Mouse (Mus musculus) midbrain, embryonic 10.5 days (tissue): Measurements from ENCODE around the gene Fxr2. TPM values are rescaled to one million over a fixed set of nuclear protein-coding genes. Genes with fewer than 3 reads are reported as not detected.

Experiments used
- DNase-seq: peaks from one replicate; pipeline ENCODE4 v3.0.0-alpha.2; 2017; ENCODE audit warnings: low spot score
- H3K27ac ChIP-seq: fragments of 300-500 bp; sonication (generic); replicated peaks from 2 replicates; pipeline ENCODE4 v1.5.1; 2016; ENCODE audit warnings: mild to moderate bottlenecking
- H3K27me3 ChIP-seq: fragments of 300-500 bp; sonication (generic); 2 replicates; pipeline ENCODE4 v1.6.1; 2016; ENCODE audit warnings: low read depth, mild to moderate bottlenecking; ENCODE audit not compliant: poor library complexity, severe bottlenecking
- H3K36me3 ChIP-seq: fragments of 300-500 bp; sonication (generic); 2 replicates; pipeline ENCODE4 v1.6.1; 2016; ENCODE audit warnings: mild to moderate bottlenecking, moderate library complexity
- H3K4me1 ChIP-seq: fragments of 300-500 bp; sonication (generic); 2 replicates; pipeline ENCODE4 v1.6.1; 2016
- H3K4me3 ChIP-seq: fragments of 300-500 bp; sonication (generic); 2 replicates; pipeline ENCODE4 v1.5.1; 2016; ENCODE audit warnings: mild to moderate bottlenecking, moderate library complexity
- H3K9me3 ChIP-seq: fragments of 300-500 bp; sonication (generic); replicated peaks from 2 replicates; pipeline ENCODE4 v1.6.1; 2016; ENCODE audit warnings: mild to moderate bottlenecking
- WGBS: fragments of 180-500 bp; shearing (Covaris S2); methylation state at CpG from one replicate; pipeline ENCODE4 v1.1.7; 2016; 5-methylcytosine and 5-hydroxymethylcytosine counted together
- polyA plus RNA-seq: library from polyadenylated mRNA; unstranded; fragments of >200 nt; fragmentation: Nextera tagmentation; extraction: Ambion mirVana; gene quantifications from 2 replicates; pipeline ENCODE4 v1.2.1, GENCODE M21; 2016

Fxr2 gene
- polyA plus RNA-seq: 36.2 and 39.1 TPM in 2 replicates

DNA sequence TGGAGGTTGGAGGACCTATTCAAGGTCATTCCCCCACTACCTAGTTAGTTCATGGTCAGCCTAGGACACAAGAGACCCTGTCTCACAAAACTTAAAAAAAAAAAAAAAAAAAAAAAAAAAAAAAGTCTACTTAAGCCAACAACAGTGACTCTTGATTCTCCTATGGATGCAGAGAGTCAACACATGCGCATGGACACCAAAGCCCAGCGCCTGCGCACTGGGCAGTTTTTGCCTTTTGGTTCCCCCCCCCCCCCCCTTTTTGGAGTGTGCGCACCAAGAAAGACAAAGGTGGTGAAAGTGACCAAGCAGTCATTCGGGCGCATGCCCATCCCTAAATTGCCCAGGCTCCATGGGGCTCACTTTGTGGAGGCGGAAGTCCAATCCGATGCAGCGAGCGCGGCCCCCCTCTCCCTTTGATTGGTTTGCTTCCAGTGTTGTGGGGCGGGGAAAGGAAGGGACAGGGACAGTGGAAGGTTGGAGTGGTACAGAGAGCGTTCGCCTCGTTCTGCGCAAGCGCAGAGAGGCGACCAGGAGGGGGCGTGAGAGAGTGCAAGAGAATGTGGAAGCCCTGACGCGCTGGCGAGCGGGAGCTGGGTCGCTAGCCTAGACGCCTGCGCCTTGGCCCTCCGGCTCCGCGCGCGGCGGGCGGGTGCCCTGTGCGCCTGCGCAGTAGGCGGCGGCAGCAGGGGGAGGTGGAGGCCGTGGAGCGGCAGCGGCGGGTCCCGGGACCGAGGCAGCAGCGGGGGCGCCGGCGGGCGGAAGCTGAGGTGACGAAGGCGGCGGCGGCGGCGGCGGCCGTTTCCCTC is at the start of gene Fxr2:
Gene Fxr2, plus strand, starts transcription at position 707 of the 806 bp plus-strand sequence.
- Histone ChIP-seq H3K27me3 (no peaks in the 10 kb centered on the region), H3K9me3 (no peaks in the 10 kb centered on the region), H3K36me3 (peaks cover 28% of the 10 kb centered on the region), H3K4me1 (peaks cover 34% of the 10 kb centered on the region), H3K27ac (peak within 1 kb of the TSS; percentile 98), H3K4me3 (peak within 1 kb of the TSS; percentile 99)
- WGBS: under 1% methylated on average over 50 of the region's 56 CpGs
- DNase-seq: peak; percentile 100

DNA sequence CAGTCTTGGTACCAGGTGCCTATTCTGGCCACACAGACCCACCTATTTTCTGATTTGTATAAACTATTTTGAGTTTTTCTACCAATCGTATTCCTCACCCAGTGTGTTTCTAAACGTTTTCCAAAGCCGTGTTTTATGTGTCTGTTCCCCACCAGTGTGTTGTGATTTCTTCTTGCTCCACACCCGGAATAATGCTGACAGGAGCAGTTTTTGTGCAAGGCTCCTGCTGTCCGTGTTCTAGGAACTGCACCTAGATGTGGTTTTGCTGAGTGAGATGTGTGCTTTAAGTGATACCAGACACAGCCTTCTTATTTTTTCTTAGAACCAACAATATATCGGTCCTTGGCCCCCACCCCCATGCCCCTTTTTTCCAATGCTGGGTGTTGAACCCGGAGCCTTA is 48.8 kb upstream of the Fxr2 start:
- no peak for DNase-seq
- Histone ChIP-seq H3K4me1 (peaks cover 19% of the 10 kb centered on the region), H3K27ac (no peak overlapping the region), H3K4me3 (no peak overlapping the region), H3K9me3 (no peaks in the 10 kb centered on the region), H3K36me3 (peaks cover 54% of the 10 kb centered on the region), H3K27me3 (no peaks in the 10 kb centered on the region)
- WGBS: 93% methylated on average over 7 of the region's 7 CpGs

DNA sequence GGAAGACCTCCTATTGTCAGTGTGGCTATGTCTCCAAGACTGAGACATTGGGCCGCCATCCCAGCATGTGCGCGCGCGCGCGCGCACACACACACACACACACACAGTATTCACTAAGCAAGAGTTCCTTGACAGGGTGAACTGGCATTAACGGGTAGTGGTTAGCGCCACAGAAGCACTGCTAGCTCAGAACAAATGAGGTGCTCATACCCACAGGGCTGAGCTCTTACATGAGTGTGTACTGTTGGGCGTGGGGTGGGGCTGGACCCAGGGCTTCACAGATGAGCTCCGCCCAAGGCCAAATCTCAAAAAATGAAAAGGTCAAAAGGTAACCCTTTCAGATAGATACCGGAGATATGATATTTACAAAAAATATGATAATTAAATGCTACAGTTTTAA is 47.9 kb upstream of the Fxr2 start:
- Histone ChIP-seq H3K9me3 (no peaks in the 10 kb centered on the region), H3K4me3 (no peak overlapping the region), H3K36me3 (peaks cover 64% of the 10 kb centered on the region), H3K4me1 (peaks cover 14% of the 10 kb centered on the region), H3K27me3 (no peaks in the 10 kb centered on the region), H3K27ac (no peak overlapping the region)
- 97% methylated on average over 13 of the region's 13 CpGs for WGBS
- no peak for DNase-seq

DNA sequence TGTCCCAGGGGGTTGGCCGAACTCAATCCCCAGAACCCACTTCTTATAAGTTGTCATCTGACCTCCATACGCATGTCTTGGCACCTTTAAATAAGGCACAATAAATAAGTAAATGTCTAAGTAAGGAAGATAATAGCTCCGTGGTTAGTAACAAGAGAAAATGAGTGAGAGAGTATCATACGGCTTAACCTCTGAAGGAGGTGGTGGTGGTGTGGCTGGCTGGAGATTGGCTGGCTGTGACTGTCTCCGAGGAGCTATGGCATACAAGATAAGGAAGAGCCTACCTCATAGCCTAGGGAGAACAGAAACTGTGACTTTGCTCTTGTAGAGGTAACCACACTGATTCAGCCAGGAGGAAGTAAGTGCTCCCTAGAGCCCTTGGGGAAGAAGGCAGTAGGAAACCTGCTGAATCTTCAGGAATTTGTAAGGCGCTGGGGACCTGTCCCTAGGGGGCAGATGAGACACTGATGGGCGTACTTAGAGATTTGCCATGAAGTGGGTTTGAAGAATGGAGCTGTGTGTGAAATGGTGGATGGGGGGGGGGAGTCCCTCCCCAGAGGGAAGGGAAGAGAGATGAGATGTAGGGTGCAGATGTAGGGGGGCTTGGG is 47.0 kb upstream of the Fxr2 start:
- H3K4me1 ChIP-seq: peaks cover 14% of the 10 kb centered on the region
- no peak for DNase-seq
- no peaks in the 10 kb centered on the region for H3K9me3 ChIP-seq
- H3K36me3 ChIP-seq: peaks cover 73% of the 10 kb centered on the region
- WGBS: 87% methylated on average over 7 of the region's 7 CpGs
- H3K27ac ChIP-seq: no peak overlapping the region
- no peaks in the 10 kb centered on the region for H3K27me3 ChIP-seq
- H3K4me3 ChIP-seq: no peak overlapping the region

DNA sequence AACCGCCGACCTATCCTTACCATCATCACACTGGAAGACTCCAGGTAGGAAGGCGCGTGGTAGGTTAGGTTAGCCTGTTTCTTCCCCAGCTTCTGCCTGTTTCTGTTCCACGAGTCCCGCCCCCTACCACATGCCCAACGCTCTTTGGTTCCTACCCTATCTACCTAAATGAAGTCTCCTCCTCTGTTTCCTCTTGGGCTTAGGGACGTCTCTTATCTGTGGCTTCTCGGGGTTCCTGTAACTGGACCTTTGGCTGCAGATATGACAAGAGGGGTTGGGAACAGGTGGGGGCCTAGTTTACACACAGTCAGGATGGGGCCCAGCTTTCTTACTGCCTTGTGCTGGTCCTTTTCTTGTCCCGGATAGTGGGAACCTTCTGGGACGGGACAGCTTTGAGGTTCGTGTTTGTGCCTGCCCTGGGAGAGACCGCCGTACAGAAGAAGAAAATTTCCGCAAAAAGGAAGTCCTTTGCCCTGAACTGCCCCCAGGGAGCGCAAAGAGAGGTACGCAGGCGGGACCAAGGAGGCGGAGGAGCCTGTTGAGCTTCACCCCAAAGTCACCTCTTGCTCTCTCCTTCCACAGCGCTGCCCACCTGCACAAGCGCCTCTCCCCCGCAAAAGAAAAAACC is 43.5 kb upstream of the Fxr2 start:
- H3K27ac ChIP-seq: no peak overlapping the region
- no peak overlapping the region for H3K4me3 ChIP-seq
- no peak for DNase-seq
- 94% methylated on average over 22 of the region's 22 CpGs for WGBS
- peaks cover 92% of the 10 kb centered on the region for H3K36me3 ChIP-seq
- peaks cover 6% of the 10 kb centered on the region; the same call in 1 of the 2 replicates for H3K4me1 ChIP-seq
- H3K9me3 ChIP-seq: no peaks in the 10 kb centered on the region
- H3K27me3 ChIP-seq: no peaks in the 10 kb centered on the region

DNA sequence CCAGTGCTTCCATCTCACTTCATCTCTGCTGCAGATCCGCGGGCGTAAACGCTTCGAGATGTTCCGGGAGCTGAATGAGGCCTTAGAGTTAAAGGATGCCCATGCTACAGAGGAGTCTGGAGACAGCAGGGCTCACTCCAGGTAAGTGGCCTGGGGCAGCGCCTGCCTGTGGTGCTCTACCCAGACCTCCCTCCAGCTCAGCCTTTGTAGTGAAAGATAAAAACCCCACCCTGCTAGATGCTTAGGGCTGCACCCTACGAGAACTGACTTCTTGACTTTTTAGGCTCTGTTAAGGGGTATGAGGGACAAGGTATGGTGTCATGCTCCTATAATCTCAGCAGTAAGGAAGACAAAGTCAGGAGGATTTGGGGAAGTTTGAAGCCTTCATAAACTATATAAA is 42.2 kb upstream of the Fxr2 start:
- WGBS: 95% methylated on average over 8 of the region's 8 CpGs
- peaks cover 95% of the 10 kb centered on the region for H3K36me3 ChIP-seq
- H3K27ac ChIP-seq: no peak overlapping the region
- no peak for DNase-seq
- H3K9me3 ChIP-seq: no peaks in the 10 kb centered on the region
- H3K4me3 ChIP-seq: no peak overlapping the region
- H3K27me3 ChIP-seq: no peaks in the 10 kb centered on the region
- peaks cover 6% of the 10 kb centered on the region; the same call in 1 of the 2 replicates for H3K4me1 ChIP-seq

DNA sequence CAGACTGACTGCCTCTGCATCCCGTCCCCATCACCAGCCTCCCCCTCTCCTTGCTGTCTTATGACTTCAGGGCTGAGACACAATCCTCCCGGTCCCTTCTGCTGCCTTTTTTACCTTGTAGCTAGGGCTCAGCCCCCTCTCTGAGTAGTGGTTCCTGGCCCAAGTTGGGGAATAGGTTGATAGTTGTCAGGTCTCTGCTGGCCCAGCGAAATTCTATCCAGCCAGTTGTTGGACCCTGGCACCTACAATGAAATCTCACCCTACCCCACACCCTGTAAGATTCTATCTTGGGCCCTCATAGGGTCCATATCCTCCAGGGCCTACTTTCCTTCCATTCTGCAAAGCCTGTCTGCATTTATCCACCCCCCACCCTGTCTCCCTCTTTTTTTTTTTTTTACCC is 41.4 kb upstream of the Fxr2 start:
- no peaks in the 10 kb centered on the region for H3K9me3 ChIP-seq
- H3K27ac ChIP-seq: no peak overlapping the region
- peaks cover 90% of the 10 kb centered on the region for H3K36me3 ChIP-seq
- H3K4me1 ChIP-seq: peaks cover 6% of the 10 kb centered on the region; the same call in 1 of the 2 replicates
- H3K27me3 ChIP-seq: no peaks in the 10 kb centered on the region
- DNase-seq: no peak
- 82% methylated on average over 3 of the region's 3 CpGs for WGBS
- no peak overlapping the region for H3K4me3 ChIP-seq

DNA sequence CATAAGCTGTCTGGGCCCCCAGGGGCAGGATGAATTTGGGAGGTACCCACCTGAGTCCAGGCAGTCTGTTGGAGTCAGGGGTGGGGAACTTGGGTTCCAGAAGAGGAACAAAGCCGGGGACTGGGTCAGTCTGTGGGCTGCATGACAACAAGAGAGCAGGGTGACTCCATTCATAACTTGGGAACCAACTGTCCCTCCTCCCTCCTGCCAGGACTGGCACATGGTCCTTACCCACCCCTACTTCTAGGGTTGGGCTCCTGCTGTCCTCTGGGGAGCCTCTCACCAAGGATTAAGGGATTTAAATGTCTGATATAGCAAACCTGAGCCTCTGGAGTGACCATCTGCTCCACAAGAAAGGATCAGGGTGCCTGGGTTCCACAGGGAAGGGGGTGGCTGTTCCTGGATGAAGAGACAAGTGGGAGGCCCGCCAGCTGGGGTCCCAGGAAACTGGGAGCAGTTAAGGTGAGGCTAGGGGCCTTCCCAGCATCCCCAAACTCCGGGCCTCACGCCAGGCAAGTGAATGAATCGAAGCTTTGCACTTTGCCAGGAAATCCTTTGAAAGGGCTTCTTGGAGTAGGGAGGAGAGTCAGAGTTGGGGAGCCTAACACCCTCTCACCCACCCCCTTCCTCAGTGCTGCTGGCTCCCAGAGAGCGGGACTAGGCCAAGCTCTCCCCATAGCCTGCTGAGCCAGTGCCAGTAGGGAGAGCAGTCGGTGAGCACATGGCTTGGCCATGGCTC is 40.7 kb upstream of the Fxr2 start:
- H3K4me3 ChIP-seq: no peak overlapping the region
- no peaks in the 10 kb centered on the region for H3K9me3 ChIP-seq
- H3K27me3 ChIP-seq: no peaks in the 10 kb centered on the region
- H3K36me3 ChIP-seq: peaks cover 83% of the 10 kb centered on the region
- 0 out of 2 replicates have a peak overlapping the region, but pooled peaks have one; percentile 24 for H3K27ac ChIP-seq
- 78% methylated on average over 7 of the region's 7 CpGs for WGBS
- peaks cover 6% of the 10 kb centered on the region; the same call in 1 of the 2 replicates for H3K4me1 ChIP-seq
- DNase-seq: no peak

DNA sequence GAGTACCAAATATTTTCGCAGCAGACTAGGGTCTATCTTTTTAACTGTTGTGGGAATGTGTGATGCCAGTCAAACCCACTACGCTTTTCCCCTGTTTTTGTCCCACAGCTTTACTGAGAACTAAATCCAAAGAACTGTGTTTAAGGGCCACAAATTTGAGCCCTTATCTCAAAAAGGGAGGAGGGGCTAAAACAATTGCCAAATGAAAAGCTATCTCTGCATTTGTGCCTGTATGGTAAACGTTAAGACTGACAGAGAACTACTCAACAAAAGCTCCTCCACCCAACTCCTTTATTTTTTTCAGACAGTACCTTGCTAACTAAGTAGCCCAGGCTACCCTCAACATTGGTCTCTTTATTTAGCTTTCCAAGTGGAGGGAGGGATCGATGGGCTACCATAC is 40.0 kb upstream of the Fxr2 start:
- Histone ChIP-seq H3K9me3 (no peaks in the 10 kb centered on the region), H3K36me3 (peaks cover 76% of the 10 kb centered on the region)

DNA sequence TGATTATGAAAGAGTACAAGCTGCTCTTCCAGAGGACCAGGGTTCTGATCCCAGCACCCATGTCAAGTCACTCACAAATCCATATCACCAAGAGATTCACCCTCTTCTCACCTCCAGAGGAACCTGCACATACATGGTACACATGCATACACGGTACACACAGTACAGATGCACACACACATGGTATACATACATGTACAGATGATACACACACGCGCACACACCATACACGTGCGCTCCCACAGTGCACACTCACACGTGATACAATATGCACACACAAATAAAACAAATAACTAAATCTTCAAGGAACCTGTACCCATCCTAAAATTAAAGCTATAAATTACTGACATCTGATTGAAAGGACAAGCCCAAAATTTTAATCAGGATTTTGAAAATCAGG is 37.9 kb upstream of the Fxr2 start:
- Histone ChIP-seq H3K27me3 (no peaks in the 10 kb centered on the region), H3K36me3 (peaks cover 56% of the 10 kb centered on the region), H3K4me3 (no peak overlapping the region), H3K4me1 (peaks cover 17% of the 10 kb centered on the region), H3K9me3 (no peaks in the 10 kb centered on the region), H3K27ac (no peak overlapping the region)
- no peak for DNase-seq
- WGBS: 96% methylated on average over 6 of the region's 6 CpGs

More for the DNA sequence above, 40.0 kb upstream of the Fxr2 start:
- H3K4me3 ChIP-seq: no peak overlapping the region
- H3K27me3 ChIP-seq: no peaks in the 10 kb centered on the region
- H3K27ac ChIP-seq: no peak overlapping the region
- WGBS: 84% methylated on average over 4 of the region's 4 CpGs
- peaks cover 6% of the 10 kb centered on the region; the same call in 1 of the 2 replicates for H3K4me1 ChIP-seq
- no peak for DNase-seq

DNA sequence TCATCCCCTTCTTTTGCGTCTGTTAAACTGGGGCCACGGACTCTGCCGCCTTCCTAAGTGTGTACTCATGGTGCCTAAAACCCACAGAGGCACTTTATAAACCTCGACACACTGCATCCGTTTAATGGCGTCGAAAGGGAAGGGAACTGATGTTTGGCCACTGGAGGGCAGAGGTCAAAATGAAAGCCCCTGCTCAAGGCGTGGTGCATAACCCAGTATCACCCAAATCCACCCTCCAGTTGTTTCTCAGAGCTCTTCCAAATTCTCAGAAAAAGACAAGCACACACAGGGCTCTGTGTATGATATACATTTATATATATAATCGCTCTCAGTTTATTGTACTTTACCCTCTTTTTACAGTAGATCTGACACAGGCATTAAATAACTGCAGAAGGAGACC is 33.4 kb upstream of the Fxr2 start:
- no peak for DNase-seq
- peaks cover 17% of the 10 kb centered on the region for H3K36me3 ChIP-seq
- peak overlapping the region; percentile 81 for H3K27ac ChIP-seq
- H3K4me3 ChIP-seq: peak overlapping the region; percentile 28
- no peaks in the 10 kb centered on the region for H3K9me3 ChIP-seq
- H3K27me3 ChIP-seq: peaks cover 24% of the 10 kb centered on the region
- 5% methylated on average over 9 of the region's 9 CpGs for WGBS
- peaks cover 28% of the 10 kb centered on the region for H3K4me1 ChIP-seq

DNA sequence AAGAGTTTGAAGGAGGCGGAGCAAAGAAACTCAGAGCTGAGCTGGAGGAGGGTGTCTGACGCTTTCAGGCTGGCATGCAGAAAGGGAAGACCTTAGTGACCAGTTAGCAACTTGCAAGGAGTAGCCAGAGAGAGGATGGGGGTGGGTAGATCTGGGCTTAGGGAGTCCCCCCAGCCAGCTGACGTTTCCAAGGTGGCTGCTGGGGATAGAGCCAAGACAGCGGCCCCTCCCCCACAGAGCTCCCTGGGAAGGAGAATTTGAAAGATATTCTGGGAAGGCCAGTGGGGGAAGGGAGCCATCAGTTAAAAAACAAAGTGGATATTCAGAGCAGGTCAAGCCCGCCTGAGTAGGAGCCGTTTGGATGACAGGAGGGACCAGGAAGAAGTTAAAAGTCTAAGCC is 32.7 kb upstream of the Fxr2 start:
- Histone ChIP-seq H3K4me3 (peak overlapping the region; percentile 28), H3K36me3 (peaks cover 10% of the 10 kb centered on the region), H3K9me3 (no peaks in the 10 kb centered on the region), H3K4me1 (peaks cover 35% of the 10 kb centered on the region), H3K27me3 (peaks cover 30% of the 10 kb centered on the region), H3K27ac (peak overlapping the region; percentile 81)
- 9% methylated on average over 6 of the region's 6 CpGs for WGBS
- DNase-seq: peak; percentile 51
